Mouse (Mus musculus) spleen, postnatal 4 days (tissue): ENCODE data around the gene Rnf157.
"Not testable (repeated sequence)": the region's sequence is repeated elsewhere in the genome, so short reads cannot be mapped to it uniquely, and the experiment has no call there.

Experiments
- DNase-seq, 2 experiments: peaks; one replicate each; pipeline ENCODE4 v3.0.0; 2022; ENCODE audit warnings: low spot score in 2 of 2

Gene Rnf157

GRCm38 (mm10) chr11:116434287-116434966, 21.6 kb upstream of the Rnf157 start:
- DNase-seq = peak; percentile 72 to 87

GRCm38 (mm10) chr11:116433356-116434286, 20.8 kb upstream of the Rnf157 start, which contains the start of gene Ubald2:
Gene Ubald2, plus strand, starts transcription at chr11:116434094.
- peak; percentile 99 for DNase-seq

- DNase-seq = no peak
Measured at GRCm38 (mm10) chr11:116432593-116433355, 19.9 kb upstream of the Rnf157 start.

DNA sequence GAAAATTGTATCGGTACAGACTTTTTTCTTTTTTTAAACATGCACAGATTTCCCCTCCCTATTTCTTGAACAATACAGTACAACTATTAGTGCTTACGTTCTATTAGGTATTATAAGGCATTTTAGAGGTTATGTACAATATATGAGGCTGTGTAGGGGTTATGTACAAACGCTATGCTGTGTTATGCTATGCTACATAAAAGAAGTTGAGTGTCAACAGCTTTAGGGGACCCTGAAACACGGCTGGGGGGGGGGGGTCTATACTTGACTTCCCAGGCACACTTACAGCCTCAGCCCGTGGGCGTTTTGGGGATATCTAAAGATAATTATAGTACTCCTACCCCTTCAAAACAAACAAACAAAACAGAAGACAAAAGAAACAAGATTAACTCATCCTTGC, 19.3 kb upstream of the Rnf157 start:
- DNase-seq = no peak

DNA sequence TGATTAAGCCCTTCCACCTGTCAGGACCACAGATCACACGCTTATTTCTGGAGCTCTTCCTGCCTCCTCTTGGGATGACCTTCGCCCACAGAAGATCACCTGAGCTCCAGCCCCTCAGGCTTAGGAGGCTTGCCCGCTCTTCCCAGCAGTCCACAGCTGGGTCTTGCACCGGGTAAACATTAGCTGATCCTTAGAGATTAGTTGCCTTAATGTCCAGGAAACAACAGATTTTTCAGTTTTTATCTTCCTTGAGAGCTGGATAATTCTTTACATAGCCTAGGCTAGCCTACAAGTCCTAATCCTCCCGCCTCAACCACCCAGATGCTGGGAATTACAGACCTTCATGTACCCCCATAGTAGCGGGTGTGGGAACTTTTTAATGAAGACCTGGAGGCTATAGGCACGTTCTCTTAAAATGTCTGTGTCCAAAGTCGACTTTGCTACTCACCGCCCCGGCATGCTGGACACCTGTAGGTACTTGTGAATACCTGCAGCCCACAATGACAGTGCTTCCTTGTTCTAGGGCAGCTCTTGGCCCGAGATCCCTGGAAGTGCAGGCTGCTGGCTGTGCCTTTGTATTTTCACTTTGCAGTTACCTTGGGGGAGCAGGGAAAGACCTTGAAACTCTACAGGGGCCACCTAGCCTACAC, 18.7 kb upstream of the Rnf157 start:
- no peak for DNase-seq

DNA sequence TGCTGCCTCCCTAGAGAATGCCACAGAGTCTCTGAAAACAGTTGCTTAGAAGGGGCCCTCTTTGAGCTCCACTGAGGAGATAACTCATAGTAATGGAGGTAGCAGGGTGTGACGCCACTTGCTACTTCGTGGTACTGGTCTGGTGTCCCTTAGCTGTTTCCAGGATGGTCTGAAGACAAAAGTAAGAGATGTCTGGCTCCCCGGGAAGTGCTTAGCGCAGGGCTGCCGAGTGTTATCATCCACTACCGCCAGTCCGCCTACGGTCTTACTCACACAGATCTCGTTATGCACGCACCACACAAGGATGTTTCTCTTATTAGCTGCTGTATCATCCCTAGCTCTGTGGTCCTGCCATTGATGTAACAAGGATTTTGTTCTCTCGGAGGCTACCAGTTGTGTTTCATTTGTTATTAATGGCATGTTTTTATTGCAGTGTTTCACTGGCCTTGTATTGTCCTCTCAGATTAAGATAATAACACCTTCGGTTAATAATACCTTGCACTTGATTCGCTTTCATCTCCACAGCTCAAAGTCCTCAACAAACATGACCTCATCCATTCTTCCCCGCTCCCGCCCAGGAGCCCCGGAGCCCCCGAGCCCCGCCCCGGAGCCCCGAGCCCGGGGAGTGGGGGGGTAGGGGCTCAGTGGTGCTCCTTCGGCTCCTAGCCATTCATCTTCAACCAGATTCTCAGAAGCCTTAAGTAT, 18.0 kb upstream of the Rnf157 start:
- no peak for DNase-seq

DNA sequence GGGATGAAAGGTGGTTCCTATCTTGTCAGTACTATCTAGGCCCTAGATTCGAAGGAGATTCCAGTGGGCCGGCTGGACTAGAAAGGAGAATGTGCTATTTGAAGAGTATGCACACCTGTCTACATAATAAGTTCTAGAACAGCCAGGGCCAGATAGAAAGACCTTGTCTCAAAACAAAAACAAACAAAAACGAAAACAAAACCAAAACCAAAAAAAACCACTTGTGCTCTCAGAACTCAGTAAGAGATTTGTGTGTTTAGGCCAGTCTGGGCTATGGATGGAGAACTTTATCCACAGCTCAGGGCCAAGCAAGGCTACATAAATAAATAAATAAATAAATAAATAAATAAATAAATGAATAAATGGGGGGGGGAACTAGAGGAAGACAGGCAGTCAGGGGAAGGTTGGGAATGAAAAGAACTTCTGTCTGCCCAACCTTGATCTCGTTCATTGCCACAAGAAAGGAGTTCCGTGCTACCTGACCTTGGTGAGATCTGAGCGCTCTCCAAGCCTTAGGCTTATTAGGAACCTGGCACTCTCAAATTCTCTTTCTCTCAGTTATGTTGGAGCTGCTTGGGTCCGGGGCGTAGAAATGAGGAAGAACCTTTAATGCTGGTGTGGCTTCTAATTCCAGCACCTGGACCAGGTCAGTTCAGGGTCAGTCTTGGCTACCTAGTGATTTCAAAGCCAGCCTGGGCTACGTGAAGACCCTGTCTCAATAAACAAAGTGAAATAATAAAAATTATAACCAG, 17.2 kb upstream of the Rnf157 start:
- DNase-seq = no peak

DNA sequence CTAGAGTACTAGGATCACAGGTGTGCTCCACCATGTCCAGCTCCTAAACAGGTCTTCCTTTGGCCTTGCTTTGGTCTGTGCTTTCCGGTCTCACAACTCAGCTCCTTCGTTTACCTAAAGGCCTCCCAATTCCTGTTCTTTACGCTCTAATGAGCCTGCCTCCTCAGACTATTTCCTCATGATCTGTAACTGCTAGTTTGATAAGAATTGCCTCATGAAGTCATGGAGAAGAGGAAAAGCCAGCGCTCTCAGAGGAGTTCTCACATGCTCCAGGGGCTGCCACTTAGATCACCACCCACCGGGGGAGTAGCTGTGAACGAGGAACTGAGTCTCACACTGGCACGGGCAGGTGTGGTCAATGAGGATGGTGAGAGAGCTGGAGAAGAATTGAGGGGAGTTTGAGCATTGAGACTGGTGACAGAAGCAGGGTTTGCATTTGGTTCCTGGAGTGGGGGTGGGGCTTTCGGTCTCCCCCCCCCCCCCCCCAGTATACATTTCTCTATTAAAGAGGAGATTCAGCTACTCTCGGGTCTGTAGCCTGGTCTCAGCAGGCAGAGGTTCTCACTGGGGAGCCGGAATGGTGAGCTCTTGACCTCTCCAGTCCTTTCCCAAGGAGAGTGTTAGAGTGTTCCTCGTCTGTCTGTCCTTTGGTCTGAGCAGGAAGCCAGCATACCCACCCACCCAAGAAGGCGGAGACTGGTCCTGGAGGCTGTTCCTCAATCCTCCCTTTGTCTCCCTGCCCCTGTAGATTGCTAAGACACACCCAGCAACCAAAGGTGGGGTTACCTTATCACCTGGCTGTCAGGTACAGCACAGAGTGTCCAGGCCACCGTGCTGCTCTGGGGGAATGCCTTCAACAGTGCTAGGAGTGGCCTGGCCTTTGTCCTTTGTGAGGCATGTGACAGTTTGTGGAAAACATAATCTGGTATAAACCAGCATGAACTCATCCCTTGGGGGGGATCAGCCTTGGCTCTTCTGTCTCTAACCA, 16.3 kb upstream of the Rnf157 start:
- no peak for DNase-seq

DNA sequence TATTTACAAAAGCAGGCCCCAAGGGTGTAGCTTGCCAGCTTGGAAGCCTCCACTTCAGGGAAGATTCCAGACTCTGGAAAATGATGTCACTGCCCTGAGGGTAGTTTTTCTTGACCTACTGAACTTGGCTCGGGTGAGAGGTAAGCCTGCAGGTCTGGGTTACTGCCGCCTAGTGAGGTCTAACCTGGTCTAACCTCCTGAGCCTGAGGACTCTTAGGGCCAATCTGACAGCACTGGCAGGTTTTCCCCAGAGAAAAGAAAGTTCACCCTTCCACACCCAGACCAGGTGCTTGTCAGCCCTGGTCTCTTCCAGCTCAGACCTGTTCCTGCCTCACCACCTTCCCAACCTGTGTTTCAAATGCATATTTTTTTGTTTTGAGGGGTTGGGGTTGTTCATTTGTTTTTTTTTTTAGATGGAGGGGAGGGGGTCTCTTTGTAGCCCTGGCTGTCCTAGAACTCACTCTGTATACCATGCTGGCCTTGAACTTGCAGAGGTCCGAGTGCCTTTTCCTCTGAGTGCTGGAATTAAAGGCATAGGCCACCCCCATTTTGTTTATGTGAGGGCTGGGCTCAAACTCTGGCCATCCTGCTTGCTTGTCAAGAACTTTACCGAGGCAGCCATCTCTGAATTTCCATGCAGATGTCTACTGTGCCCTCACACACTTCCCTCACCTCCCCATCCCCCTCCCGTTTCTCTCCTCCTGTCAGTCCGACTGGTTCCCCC, 14.2 kb upstream of the Rnf157 start:
- DNase-seq = no peak

DNA sequence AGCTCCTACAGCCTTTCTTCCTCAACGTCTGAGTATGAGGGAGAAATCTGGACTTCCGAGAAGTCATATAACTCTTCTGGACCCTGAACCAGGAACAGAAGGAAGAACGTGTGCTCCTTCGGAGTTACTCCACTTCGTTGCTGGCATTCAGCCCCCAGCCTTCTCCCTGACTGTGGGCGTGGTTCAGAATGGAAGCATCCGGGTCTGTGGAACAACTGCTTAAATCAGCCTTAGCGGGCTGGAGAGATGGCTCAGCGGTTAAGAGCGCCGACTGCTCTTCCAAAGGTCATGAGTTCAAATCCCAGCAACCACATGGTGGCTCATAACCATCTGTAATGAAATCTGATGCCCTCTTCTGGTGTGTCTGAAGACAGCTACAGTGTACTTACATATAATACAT, 13.5 kb upstream of the Rnf157 start:
- DNase-seq = not testable (repeated sequence)

DNA sequence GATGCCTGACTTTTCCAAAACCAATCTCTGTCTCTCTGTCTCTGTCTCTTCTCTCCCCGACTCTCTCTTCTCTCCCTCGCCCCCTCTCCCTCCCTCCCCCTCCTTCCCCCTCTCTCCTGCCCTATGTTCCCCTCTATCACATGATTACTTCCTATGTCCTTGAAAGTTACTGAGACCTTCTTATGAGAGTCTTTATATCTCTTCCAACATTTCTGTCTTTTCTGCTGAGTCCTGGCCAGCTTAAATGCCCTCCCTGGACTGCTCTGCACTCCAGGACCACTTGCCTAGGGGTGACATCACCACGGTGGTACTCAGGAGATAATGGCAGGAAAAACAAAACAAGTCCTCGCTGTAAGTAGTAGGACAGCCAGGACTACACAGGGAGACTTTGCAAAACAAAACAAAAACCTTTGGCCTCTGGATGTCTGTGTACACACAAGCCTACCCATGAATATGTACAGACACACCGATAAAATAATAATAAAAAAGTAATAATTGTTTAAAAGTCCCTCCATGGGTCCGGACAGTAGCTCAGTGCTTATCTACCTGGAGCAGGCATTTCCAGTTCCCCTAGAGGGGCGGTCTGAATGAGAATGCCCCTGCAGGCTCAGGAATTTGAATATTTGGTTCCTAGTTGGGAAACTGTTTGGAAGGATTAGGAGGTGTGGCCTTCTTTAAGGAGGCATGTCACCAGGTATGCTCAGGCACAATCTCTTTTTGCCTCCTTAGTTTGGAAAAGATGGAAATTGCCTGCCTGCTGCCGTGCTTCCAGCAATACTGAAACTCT, 12.0 kb upstream of the Rnf157 start:
- DNase-seq = no peak

GRCm38 (mm10) chr11:116423782-116424620, 11.2 kb upstream of the Rnf157 start:
- peak; percentile 62 to 80 for DNase-seq

DNA sequence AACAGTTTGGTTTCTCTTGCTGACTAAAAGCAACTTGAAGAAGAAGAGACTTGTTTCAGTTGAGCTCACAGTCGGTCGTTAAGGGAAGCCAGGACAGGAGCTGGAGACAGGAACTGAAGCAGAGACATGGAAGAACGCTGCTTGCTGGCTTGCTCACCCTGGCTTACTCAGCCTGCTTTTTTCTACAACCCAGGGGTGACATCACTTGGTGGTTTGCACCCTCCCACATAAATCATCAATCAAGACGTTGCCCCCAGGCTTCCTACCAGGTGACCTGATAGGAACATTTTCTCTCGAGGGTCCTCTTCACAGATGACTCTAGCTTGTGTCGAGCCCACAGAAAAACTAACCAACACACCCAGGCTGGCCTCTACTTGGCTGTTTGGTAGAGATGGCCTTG, 10.4 kb upstream of the Rnf157 start:
- DNase-seq = no peak

- DNase-seq = no peak
Measured at GRCm38 (mm10) chr11:116422562-116422961, 9.7 kb upstream of the Rnf157 start.

DNA sequence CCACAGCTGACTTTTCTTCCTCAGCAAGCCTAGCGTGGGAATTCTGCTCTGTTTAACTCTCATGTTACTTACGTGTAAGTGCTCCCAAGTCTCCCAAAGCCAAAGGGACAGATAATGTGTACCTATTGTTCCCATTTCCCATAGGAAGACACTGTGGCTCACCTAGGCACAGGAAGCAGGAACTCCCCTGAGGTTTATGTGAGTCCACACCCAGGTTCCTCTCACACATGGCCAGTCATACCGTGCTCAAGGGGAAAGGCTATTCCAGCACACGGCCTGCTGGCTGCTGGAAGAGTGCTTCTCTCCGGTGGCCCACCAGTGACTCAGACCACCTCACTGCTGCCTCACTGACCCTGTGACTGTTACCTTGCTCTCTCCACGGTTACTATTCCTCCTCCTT, 8.3 kb upstream of the Rnf157 start:
- no peak for DNase-seq

DNA sequence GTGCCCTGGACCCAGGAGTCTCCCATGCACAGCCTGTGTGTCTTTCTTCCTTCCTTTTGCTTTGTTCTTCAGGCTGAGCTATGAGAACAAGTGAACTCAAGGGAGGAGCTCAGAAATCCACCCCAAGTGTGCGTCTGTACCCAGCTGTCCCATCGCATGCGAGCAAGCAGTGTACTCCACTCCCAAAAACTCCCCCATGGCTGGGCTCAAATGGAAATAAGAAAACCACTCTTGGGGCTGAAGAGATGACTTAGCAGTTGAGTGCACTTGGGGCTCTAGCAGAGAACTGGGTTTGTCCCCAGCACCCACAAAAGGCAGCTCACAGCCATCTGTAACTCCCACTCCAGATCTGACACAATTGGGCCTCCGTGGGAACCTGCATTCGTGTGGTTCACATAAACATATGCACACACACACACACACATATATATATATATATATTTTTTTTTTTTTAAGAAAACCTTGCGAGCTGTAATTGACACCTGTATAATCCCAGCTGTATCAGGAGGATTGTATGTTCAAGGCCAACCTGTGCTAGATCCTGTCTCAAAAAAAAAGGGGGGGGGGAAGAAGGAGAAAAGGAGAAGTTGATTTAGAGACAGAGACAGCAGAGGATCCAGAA, 6.1 kb upstream of the Rnf157 start:
- no peak for DNase-seq
